ENCODE assay signal across 19 mouse cellular contexts in the genomic region with DNA sequence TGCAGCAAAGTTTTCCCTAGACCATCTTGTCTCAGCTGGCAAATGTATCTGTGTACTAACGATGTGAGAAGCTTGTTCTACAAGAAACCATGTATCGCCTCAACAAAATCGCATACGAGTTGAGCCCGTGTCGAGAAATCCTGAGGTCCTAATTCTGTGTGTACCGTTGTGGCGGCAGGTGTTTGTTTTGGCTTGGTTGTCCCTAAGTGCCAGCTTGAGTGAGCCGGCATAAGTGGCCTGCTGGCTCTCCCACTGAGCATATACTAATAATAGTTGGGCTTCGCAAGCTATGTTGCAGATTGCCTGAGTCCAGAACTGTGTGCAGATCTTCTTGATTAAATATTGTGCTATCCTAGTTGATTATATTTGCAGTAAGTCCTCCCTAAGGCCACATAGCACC. TPM values are rescaled to one million over a fixed set of nuclear protein-coding genes. Genes with fewer than 3 reads are reported as not detected.
DNase-seq lines count a peak whose midpoint lies in the region; TF ChIP-seq lines count a peak whose summit lies in the region.
"Had no signal": no experiment of that assay in that cellular context is flagged by ENCODE, and none has a peak within 500 bp of the region (broad histone marks: within the 10 kb centered on the region; RNA-seq: fewer than 3 reads in every experiment).

No protein-coding gene starts in this region.

- peaks cover 23% of the 10 kb centered on the region for H3K36me3 ChIP-seq in limb, embryonic 10.5 days

- no peaks in the 10 kb centered on the region for H3K9me3 ChIP-seq in limb, embryonic 10.5 days (replicated peaks)
- H3K9me3 ChIP-seq: forebrain, embryonic 13.5 days; megakaryocyte, embryonic 14.5 days; midbrain, embryonic 15.5 days had no signal

- 10% methylated on average over 10 of the region's 10 CpGs for WGBS in cerebellum, adult 2 months
- WGBS in limb, embryonic 10.5 days = 96% methylated on average over 10 of the region's 10 CpGs

- no peak for TF ChIP-seq POLR2A in cerebellum, adult 2 months (IDR thresholded peaks at IDR 0.05; ENCODE audit: borderline replicate concordance, insufficient read depth, low read length)

- no peak for TF ChIP-seq CTCF in layer of hippocampus, adult 2 months (conservative IDR thresholded peaks at IDR 0.05)
- TF ChIP-seq CTCF in cerebellum, adult 2 months (IDR thresholded peaks at IDR 0.05; ENCODE audit: borderline replicate concordance, insufficient read depth, low read depth, low read length) = no peak

- peak overlapping the region; percentile 48 for H3K27ac ChIP-seq in layer of hippocampus, adult 2 months
- H3K27ac ChIP-seq in cerebellum, adult 2 months (ENCODE audit: insufficient read depth, low read length) = peak overlapping the region; percentile 67; the same call in 1 of the 2 replicates
- no peak overlapping the region for H3K27ac ChIP-seq in limb, embryonic 10.5 days
- H3K27ac ChIP-seq: forebrain, embryonic 13.5 days; hindbrain, postnatal 0 days; kidney, postnatal 0 days; midbrain, embryonic 15.5 days had no signal

- H3K27me3 ChIP-seq in cerebellum, adult 2 months (ENCODE audit: control insufficient read depth, insufficient read depth, low read length) = no peaks in the 10 kb centered on the region
- no peaks in the 10 kb centered on the region for H3K27me3 ChIP-seq in limb, embryonic 10.5 days (ENCODE audit: low read depth, poor library complexity, severe bottlenecking)
- H3K27me3 ChIP-seq: forebrain, embryonic 13.5 days; megakaryocyte, embryonic 14.5 days; midbrain, embryonic 15.5 days had no signal

- DNase-seq in layer of hippocampus, adult 2 months (ENCODE audit: low spot score in 2 of 2) = no peak
- no peak for DNase-seq in layer of hippocampus, postnatal 36 days
- DNase-seq in cerebellum, adult 2 months = peak; percentile 83 to 93
- DNase-seq in cerebellum, postnatal 25 days = peak; percentile 82 to 83
- peak; percentile 61 for DNase-seq in lung, postnatal 36 days
- DNase-seq in thymus, postnatal 36 days = no peak
- DNase-seq in embryo, embryonic 9.5 days (ENCODE audit: extremely low spot score) = no peak
- no peak for DNase-seq in limb, embryonic 10.5 days (ENCODE audit: low spot score)
- DNase-seq: adrenal gland, adult 8-10 months; gastrocnemius, postnatal 14 days; kidney, adult 11 months; liver; thymus, postnatal 4 days had no signal

- no peak overlapping the region for H3K4me3 ChIP-seq in layer of hippocampus, adult 2 months
- H3K4me3 ChIP-seq in cerebellum, adult 2 months (replicated peaks; ENCODE audit: insufficient read depth, low read depth, low read length) = peak overlapping the region; percentile 21
- no peak overlapping the region for H3K4me3 ChIP-seq in limb, embryonic 10.5 days
- H3K4me3 ChIP-seq: forebrain, embryonic 13.5 days; megakaryocyte, embryonic 14.5 days; midbrain, embryonic 15.5 days; myocyte had no signal

- H3K4me1 ChIP-seq in cerebellum, adult 2 months (ENCODE audit: control insufficient read depth, insufficient read depth, low read length) = peaks cover 37% of the 10 kb centered on the region
- H3K4me1 ChIP-seq in limb, embryonic 10.5 days = peaks cover 11% of the 10 kb centered on the region; the same call in 1 of the 2 replicates

RNA-seq across cellular contexts. Expression of a gene that starts 18.4 kb away (rescaled TPM):
- total RNA-seq in layer of hippocampus, adult 2 months (2021) = 10 to 100 TPM; 69.0 to 69.5 TPM
- 10 to 100 TPM; 69.3 to 70.7 TPM for total RNA-seq in layer of hippocampus, postnatal 36 days (2021)
- 67.8 and 70.0 TPM in 2 replicates for polyA plus RNA-seq in cerebellum, adult 2 months (2012; rRNA removed)
- 16.2 and 17.4 TPM in 2 replicates for polyA plus RNA-seq in limb, embryonic 10.5 days (2016; fragmentation: Nextera tagmentation; extraction: Ambion mirVana)

RNA-seq across cellular contexts. Expression of a gene that starts 18.5 kb away (rescaled TPM):
- 10 to 100 TPM; 24.9 to 29.3 TPM for total RNA-seq in layer of hippocampus, adult 2 months (2021)
- total RNA-seq in layer of hippocampus, postnatal 36 days (2021) = 10 to 100 TPM; 26.9 to 28.2 TPM
- 13.7 and 14.3 TPM in 2 replicates for polyA plus RNA-seq in cerebellum, adult 2 months (2012; rRNA removed)
- 27.9 and 29.5 TPM in 2 replicates for polyA plus RNA-seq in limb, embryonic 10.5 days (2016; fragmentation: Nextera tagmentation; extraction: Ambion mirVana)

Comparison
In these comparisons a context has a peak if more than half of its experiments do, and no peak if none do; other contexts are left out.
1. DNase-seq: peak in cerebellum, adult 2 months (2 of 2), cerebellum, postnatal 25 days (2 of 2) and lung, postnatal 36 days (single experiment); none in layer of hippocampus, adult 2 months (0 of 2), layer of hippocampus, postnatal 36 days (0 of 2), thymus, postnatal 36 days (0 of 2), embryo, embryonic 9.5 days (single experiment) and limb, embryonic 10.5 days (single experiment).